Mouse (Mus musculus) heart, adult 2 months (tissue): ENCODE data around the gene Ywhah. TPM values are rescaled to one million over a fixed set of nuclear protein-coding genes. Genes with fewer than 3 reads are reported as not detected.

Experiments
- DNase-seq, 2 experiments: peaks; one replicate each; pipeline ENCODE4 v3.0.0; 2021
- H3K27ac ChIP-seq: fragments of 200-600 bp; 2 replicates; pipeline ENCODE4 v1.8.1; 2022
- H3K27me3 ChIP-seq: fragments of 200-500 bp; 2 replicates; pipeline ENCODE4 v1.6.1; 2012; ENCODE audit warnings: mild to moderate bottlenecking, low read length, inconsistent platforms, mixed read lengths; ENCODE audit not compliant: control insufficient read depth, insufficient read depth
- H3K36me3 ChIP-seq: fragments of 200-500 bp; 2 replicates; pipeline ENCODE4 v1.6.1; 2012; ENCODE audit warnings: low read length, inconsistent platforms; ENCODE audit not compliant: control insufficient read depth, insufficient read depth
- H3K4me1 ChIP-seq: fragments of 200-500 bp; 2 replicates; pipeline ENCODE4 v1.6.1; 2011; ENCODE audit warnings: low read length; ENCODE audit not compliant: control insufficient read depth, insufficient read depth
- H3K4me3 ChIP-seq: fragments of 200-600 bp; 2 replicates; pipeline ENCODE4 v1.8.1; 2022
- H3K79me2 ChIP-seq: fragments of 200-500 bp; replicated peaks from 2 replicates; pipeline ENCODE4 v1.6.1; 2012; ENCODE audit warnings: mild to moderate bottlenecking, inconsistent platforms, low read length, moderate library complexity, mixed read lengths; ENCODE audit not compliant: control insufficient read depth, insufficient read depth
- H3K9ac ChIP-seq: fragments of 200-500 bp; 2 replicates; pipeline ENCODE4 v1.6.1; 2012; ENCODE audit warnings: low read depth, mild to moderate bottlenecking, control low read depth, inconsistent platforms, low read length, mixed read lengths
- CTCF ChIP-seq: fragments of 200-600 bp; IDR thresholded peaks from 2 replicates; pipeline ENCODE4 v1.8.1; 2022; ENCODE audit warnings: antibody characterized with exemption, mild to moderate bottlenecking, moderate library complexity
- EP300 ChIP-seq: fragments of 200-500 bp; IDR thresholded peaks from 2 replicates; pipeline ENCODE4 v1.6.1; 2011; ENCODE audit warnings: low read depth, low read length, control low read depth; ENCODE audit not compliant: insufficient read depth
- POLR2A ChIP-seq: fragments of 200-500 bp; IDR thresholded peaks from 2 replicates; pipeline ENCODE4 v1.6.1; 2011; ENCODE audit warnings: mild to moderate bottlenecking, low read depth, low read length, control low read depth; ENCODE audit not compliant: insufficient read depth
- WGBS: fragments of 180-500 bp; shearing (Covaris S2); methylation state at CpG from one replicate; pipeline ENCODE4 v1.1.7; 2018; 5-methylcytosine and 5-hydroxymethylcytosine counted together
- intact Hi-C: fragments of 180-260 bp; cut with DNase I; formaldehyde crosslinking; loops from one replicate; pipeline ENCODE4 v1.15.1; 2025
- polyA plus RNA-seq: library from polyadenylated mRNA; depleted of rRNA; stranded (reverse); fragments of >200 nt; gene quantifications from 2 replicates; pipeline ENCODE4 v1.2.3, GENCODE M21; 2012
- total RNA-seq, 2 experiments: library from RNA; stranded (reverse); gene quantifications; 2 replicates each; pipeline ENCODE4 v1.2.3; 2021

Ywhah gene
- total and polyA plus RNA-seq, 3 experiments = 75.4 to 106 (median 82.2) TPM

DNA sequence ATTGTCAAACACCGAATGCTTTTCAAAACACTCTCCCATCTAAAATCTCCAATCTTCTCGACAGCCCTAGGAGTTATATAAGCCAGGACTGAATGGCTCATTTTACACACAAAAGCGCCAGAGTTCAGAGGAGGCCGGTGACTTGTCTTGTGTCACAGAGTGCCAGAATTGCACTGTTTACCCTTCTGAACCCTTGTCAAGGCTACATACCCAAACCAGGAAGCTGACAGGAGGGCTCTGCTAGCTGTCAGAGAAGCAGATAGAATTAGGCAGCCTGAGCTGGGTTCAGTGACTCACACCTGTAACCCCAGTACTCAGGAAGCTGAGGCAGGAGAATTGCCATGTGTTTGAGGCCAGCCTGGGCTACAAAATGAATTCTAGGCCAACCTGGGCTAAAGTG lies 11.2 kb upstream of the Ywhah start:
- H3K36me3 ChIP-seq = no peaks in the 10 kb centered on the region
- intact Hi-C loops = no loop called here
- DNase-seq = no peak
- no peak overlapping the region for H3K4me3 ChIP-seq
- no peak overlapping the region for H3K9ac ChIP-seq
- H3K27ac ChIP-seq = no peak overlapping the region
- H3K27me3 ChIP-seq = no peaks in the 10 kb centered on the region
- H3K79me2 ChIP-seq = no peaks in the 10 kb centered on the region
- TF ChIP-seq CTCF = no peak
- 81% methylated on average over 4 of the region's 4 CpGs for WGBS
- peaks cover 2% of the 10 kb centered on the region; the same call in 1 of the 2 replicates for H3K4me1 ChIP-seq

- no peaks in the 10 kb centered on the region for H3K36me3 ChIP-seq
- intact Hi-C loops = no loop called here
- H3K27me3 ChIP-seq = no peaks in the 10 kb centered on the region
- no peak overlapping the region for H3K4me3 ChIP-seq
- no peak for TF ChIP-seq CTCF
- no peak for TF ChIP-seq EP300
- no peak for TF ChIP-seq POLR2A
- no peak for DNase-seq
- H3K27ac ChIP-seq = peak overlapping the region; percentile 37; the same call in 1 of the 2 replicates
- no peaks in the 10 kb centered on the region for H3K79me2 ChIP-seq
- no peak overlapping the region for H3K9ac ChIP-seq
- H3K4me1 ChIP-seq = peaks cover 2% of the 10 kb centered on the region; the same call in 1 of the 2 replicates
- 68% methylated on average over 2 of the region's 2 CpGs for WGBS
These were observed 9.3 kb upstream of the Ywhah start for GRCm38 (mm10) chr5:33009301-33009700.

DNA sequence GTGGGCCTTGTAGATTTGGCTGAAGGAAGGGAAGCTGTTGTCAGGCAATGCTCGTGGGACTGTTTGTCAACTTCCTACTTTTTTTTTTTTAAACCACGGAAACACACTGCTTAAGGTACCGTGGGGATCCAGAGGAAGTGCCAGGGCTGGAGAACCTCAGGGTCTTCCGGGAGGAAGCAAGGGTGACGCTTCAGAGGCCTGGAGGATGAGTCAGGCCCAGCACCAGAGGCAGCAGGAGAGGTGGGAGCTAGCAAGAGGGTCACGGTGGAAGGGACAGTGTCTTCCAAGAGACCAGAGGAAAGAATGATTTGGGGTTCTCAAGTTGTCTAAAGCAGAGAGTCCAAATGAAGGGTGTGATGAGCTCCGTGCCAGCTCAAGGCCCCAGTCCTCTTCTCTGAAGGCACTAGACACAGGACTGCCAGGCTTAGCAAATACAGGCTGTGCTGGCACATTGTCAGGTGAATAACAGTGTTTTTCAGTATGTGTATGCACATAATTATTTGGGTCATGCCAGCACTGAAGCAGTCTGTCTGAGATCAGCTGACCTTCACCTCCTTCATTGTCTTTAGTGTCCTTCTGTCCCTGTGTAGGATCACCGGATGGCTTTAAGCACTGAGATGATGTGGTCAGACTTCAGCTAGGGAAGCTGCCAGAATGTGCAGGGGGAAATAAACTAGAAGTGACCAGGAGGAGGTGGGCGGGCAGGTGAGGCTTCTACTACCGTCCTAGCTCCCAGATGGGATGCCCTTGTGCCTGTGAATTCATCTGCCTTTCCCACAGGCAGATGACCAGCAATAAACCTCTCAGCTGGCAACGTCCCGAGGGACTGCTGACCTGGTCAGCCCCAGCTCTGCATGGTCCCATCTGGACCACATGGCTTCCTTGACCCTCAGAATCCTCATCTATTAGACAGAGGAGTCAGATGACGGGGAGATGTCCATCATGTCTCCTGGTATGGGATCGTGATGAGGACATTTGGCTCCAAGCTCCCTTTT lies 8.5 kb upstream of the Ywhah start:
- H3K27ac ChIP-seq = peak overlapping the region; percentile 37; the same call in 1 of the 2 replicates
- DNase-seq = peak in 1 of 2 experiments; percentile 45
- no peaks in the 10 kb centered on the region for H3K36me3 ChIP-seq
- intact Hi-C loops = loop anchor here (10.0 kb wide), 2 partner anchors 265 to 295 kb away; partner anchors contain the start of gene Ctbp1
- TF ChIP-seq EP300 (no peak), CTCF (no peak), POLR2A (no peak)
- no peak overlapping the region for H3K4me3 ChIP-seq
- peaks cover 2% of the 10 kb centered on the region; the same call in 1 of the 2 replicates for H3K4me1 ChIP-seq
- 66% methylated on average over 14 of the region's 14 CpGs for WGBS
- no peak overlapping the region for H3K9ac ChIP-seq
- no peaks in the 10 kb centered on the region for H3K27me3 ChIP-seq
- H3K79me2 ChIP-seq = no peaks in the 10 kb centered on the region

- H3K9ac ChIP-seq = no peak overlapping the region
- WGBS = 57% methylated on average over 15 of the region's 15 CpGs
- H3K4me1 ChIP-seq = peaks cover 2% of the 10 kb centered on the region; the same call in 1 of the 2 replicates
- H3K4me3 ChIP-seq = no peak overlapping the region
- no peaks in the 10 kb centered on the region for H3K79me2 ChIP-seq
- intact Hi-C loops = loop anchor here (10.0 kb wide), 2 partner anchors 263 to 297 kb away; partner anchors contain the start of gene Ctbp1
- TF ChIP-seq EP300 = no peak
- no peak for TF ChIP-seq POLR2A
- no peak for TF ChIP-seq CTCF
- no peak for DNase-seq
- no peak overlapping the region for H3K27ac ChIP-seq
- no peaks in the 10 kb centered on the region for H3K36me3 ChIP-seq
- H3K27me3 ChIP-seq = no peaks in the 10 kb centered on the region
These were observed 7.2 kb upstream of the Ywhah start for GRCm38 (mm10) chr5:33011132-33012106.

GRCm38 (mm10) chr5:33014096-33014495 lies 4.5 kb upstream of the Ywhah start:
- no peak overlapping the region for H3K9ac ChIP-seq
- no peaks in the 10 kb centered on the region for H3K79me2 ChIP-seq
- no peak for DNase-seq
- H3K27ac ChIP-seq = no peak overlapping the region
- no peak overlapping the region for H3K4me3 ChIP-seq
- intact Hi-C loops = loop anchor here (10.0 kb wide), 2 partner anchors 261 to 299 kb away; partner anchors contain the start of gene Ctbp1
- H3K4me1 ChIP-seq = peaks cover 4% of the 10 kb centered on the region
- WGBS = 95% methylated on average over 1 of the region's 1 CpGs
- peaks cover 2% of the 10 kb centered on the region; the same call in 1 of the 2 replicates for H3K36me3 ChIP-seq
- TF ChIP-seq CTCF (no peak), EP300 (no peak), POLR2A (no peak)
- H3K27me3 ChIP-seq = no peaks in the 10 kb centered on the region
